Mouse (Mus musculus): ENCODE measurements around the gene Med12l. TPM values are rescaled to one million over a fixed set of nuclear protein-coding genes. Genes with fewer than 3 reads are reported as not detected.
"Not testable (repeated sequence)": the region's sequence is repeated elsewhere in the genome, so short reads cannot be mapped to it uniquely, and the experiment has no call there.

Gene Med12l
- polyA plus RNA-seq, 1 experiment from 2014 or later = 1.6 TPM

DNA sequence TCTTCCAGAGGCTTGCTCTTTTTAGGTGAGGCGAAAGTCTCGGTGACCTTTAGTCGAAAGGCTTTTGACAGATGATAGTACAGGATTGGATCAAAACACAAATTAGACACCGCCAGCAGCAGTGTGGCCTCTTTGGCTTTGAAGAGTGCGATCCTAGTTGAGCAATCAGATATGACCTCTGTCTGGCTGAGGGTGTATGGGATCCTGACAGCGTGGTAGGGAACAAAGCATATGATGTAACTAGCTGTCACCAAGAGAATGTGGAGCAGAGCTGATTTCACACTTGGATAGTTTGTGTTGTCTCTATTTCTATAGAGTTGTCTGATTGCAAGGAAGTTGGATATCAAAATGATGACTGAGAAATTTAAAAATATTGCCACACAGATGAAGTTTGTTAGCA lies 91.8 kb downstream of the Med12l start:
- WGBS = 78% methylated on average over 6 of the region's 6 CpGs
- Histone ChIP-seq H3K27ac (replicated peaks; ENCODE audit: low read depth, low read length) (no peak overlapping the region), H3K36me3 (ENCODE audit: control insufficient read depth, insufficient read depth, low read length) (no peaks in the 10 kb centered on the region), H3K4me1 (ENCODE audit: control insufficient read depth, insufficient read depth, low read length) (no peaks in the 10 kb centered on the region), H3K27me3 (ENCODE audit: control insufficient read depth, insufficient read depth, low read length) (no peaks in the 10 kb centered on the region), H3K9ac (ENCODE audit: low read length) (no peak overlapping the region), H3K4me2 (ENCODE audit: low read depth, severe bottlenecking) (no peak overlapping the region), H3K9me3 (ENCODE audit: control insufficient read depth, low read length) (no peaks in the 10 kb centered on the region), H3K4me3 (ENCODE audit: low read depth, low read length) (no peak overlapping the region)
- no peak for ATAC-seq (ENCODE audit: insufficient number of reproducible peaks, low FRiP score, low TSS enrichment, low read depth)
- DNase-seq (ENCODE audit: low spot score) = no peak

DNA sequence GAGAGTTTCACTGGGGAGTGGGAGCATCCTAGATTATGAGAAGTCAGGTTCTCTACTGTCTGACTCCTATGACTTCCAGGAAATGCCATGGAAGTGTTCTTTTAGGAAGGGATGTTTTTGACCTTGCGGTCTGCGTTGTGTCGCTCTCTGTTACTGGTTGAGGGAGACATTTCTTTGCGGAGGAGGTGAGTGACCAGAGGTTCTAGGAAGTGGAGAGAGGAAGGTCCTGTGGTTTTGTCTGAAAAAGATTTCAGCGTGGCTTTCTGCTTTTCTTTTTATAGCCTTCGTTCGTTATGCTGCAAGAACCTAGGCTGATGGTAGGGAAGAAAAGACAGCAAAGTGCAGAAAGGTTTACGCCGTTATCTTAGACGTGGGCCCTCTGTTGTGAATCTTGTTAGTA lies 92.9 kb downstream of the Med12l start:
- Histone ChIP-seq H3K4me2 (ENCODE audit: low read depth, severe bottlenecking) (no peak overlapping the region), H3K4me3 (ENCODE audit: low read depth, low read length) (no peak overlapping the region), H3K9ac (ENCODE audit: low read length) (no peak overlapping the region), H3K4me1 (ENCODE audit: control insufficient read depth, insufficient read depth, low read length) (no peaks in the 10 kb centered on the region), H3K36me3 (ENCODE audit: control insufficient read depth, insufficient read depth, low read length) (no peaks in the 10 kb centered on the region), H3K27ac (replicated peaks; ENCODE audit: low read depth, low read length) (no peak overlapping the region), H3K27me3 (ENCODE audit: control insufficient read depth, insufficient read depth, low read length) (no peaks in the 10 kb centered on the region), H3K9me3 (ENCODE audit: control insufficient read depth, low read length) (no peaks in the 10 kb centered on the region)
- ATAC-seq (ENCODE audit: insufficient number of reproducible peaks, low FRiP score, low TSS enrichment, low read depth) (no peak), DNase-seq (ENCODE audit: low spot score) (no peak)
- 85% methylated on average over 10 of the region's 10 CpGs for WGBS

- no peaks in the 10 kb centered on the region for H3K27me3 ChIP-seq (ENCODE audit: control insufficient read depth, insufficient read depth, low read length)
- no peaks in the 10 kb centered on the region for H3K9me3 ChIP-seq (ENCODE audit: control insufficient read depth, low read length)
- DNase-seq (ENCODE audit: low spot score) = no peak
- H3K4me3 ChIP-seq (ENCODE audit: low read depth, low read length) = no peak within 1 kb of the TSS
- H3K27ac ChIP-seq (replicated peaks; ENCODE audit: low read depth, low read length) = no peak within 1 kb of the TSS
- no peaks in the 10 kb centered on the region for H3K36me3 ChIP-seq (ENCODE audit: control insufficient read depth, insufficient read depth, low read length)
- H3K9ac ChIP-seq (ENCODE audit: low read length) = no peak within 1 kb of the TSS
- H3K4me2 ChIP-seq (ENCODE audit: low read depth, severe bottlenecking) = no peak within 1 kb of the TSS
- 69% methylated on average over 6 of the region's 6 CpGs for WGBS
- H3K4me1 ChIP-seq (ENCODE audit: control insufficient read depth, insufficient read depth, low read length) = no peaks in the 10 kb centered on the region
- no peak for ATAC-seq (ENCODE audit: insufficient number of reproducible peaks, low FRiP score, low TSS enrichment, low read depth)
Measured at GRCm38 (mm10) chr3:59101218-59101986, 95.8 kb downstream of the Med12l start, which contains the start of gene Gpr171. Gene Gpr171, minus strand, starts transcription at chr3:59101821.

- Histone ChIP-seq H3K9me3 (ENCODE audit: control insufficient read depth, low read length) (no peaks in the 10 kb centered on the region), H3K4me1 (ENCODE audit: control insufficient read depth, insufficient read depth, low read length) (no peaks in the 10 kb centered on the region), H3K9ac (ENCODE audit: low read length) (no peak overlapping the region), H3K27me3 (ENCODE audit: control insufficient read depth, insufficient read depth, low read length) (no peaks in the 10 kb centered on the region), H3K27ac (replicated peaks; ENCODE audit: low read depth, low read length) (no peak overlapping the region), H3K4me2 (ENCODE audit: low read depth, severe bottlenecking) (no peak overlapping the region), H3K4me3 (ENCODE audit: low read depth, low read length) (no peak overlapping the region), H3K36me3 (ENCODE audit: control insufficient read depth, insufficient read depth, low read length) (no peaks in the 10 kb centered on the region)
- DNase-seq (ENCODE audit: low spot score) (no peak), ATAC-seq (ENCODE audit: insufficient number of reproducible peaks, low FRiP score, low TSS enrichment, low read depth) (no peak)
- WGBS = 91% methylated on average over 2 of the region's 2 CpGs
Measured at GRCm38 (mm10) chr3:59102146-59102545, 96.5 kb downstream of the Med12l start.

- Histone ChIP-seq H3K9ac (ENCODE audit: low read length) (no peak overlapping the region), H3K27me3 (ENCODE audit: control insufficient read depth, insufficient read depth, low read length) (no peaks in the 10 kb centered on the region), H3K4me3 (ENCODE audit: low read depth, low read length) (no peak overlapping the region), H3K27ac (replicated peaks; ENCODE audit: low read depth, low read length) (no peak overlapping the region), H3K4me1 (ENCODE audit: control insufficient read depth, insufficient read depth, low read length) (no peaks in the 10 kb centered on the region), H3K9me3 (ENCODE audit: control insufficient read depth, low read length) (no peaks in the 10 kb centered on the region), H3K36me3 (ENCODE audit: control insufficient read depth, insufficient read depth, low read length) (no peaks in the 10 kb centered on the region), H3K4me2 (ENCODE audit: low read depth, severe bottlenecking) (no peak overlapping the region)
- 80% methylated on average over 4 of the region's 4 CpGs for WGBS
- ATAC-seq (ENCODE audit: insufficient number of reproducible peaks, low FRiP score, low TSS enrichment, low read depth) (no peak), DNase-seq (ENCODE audit: low spot score) (no peak)
Measured at GRCm38 (mm10) chr3:59104462-59104861, 98.8 kb downstream of the Med12l start.

GRCm38 (mm10) chr3:59107439-59107838 lies 101.8 kb downstream of the Med12l start:
- ATAC-seq (ENCODE audit: insufficient number of reproducible peaks, low FRiP score, low TSS enrichment, low read depth) = no peak
- H3K36me3 ChIP-seq (ENCODE audit: control insufficient read depth, insufficient read depth, low read length) = no peaks in the 10 kb centered on the region
- no peak overlapping the region for H3K27ac ChIP-seq (replicated peaks; ENCODE audit: low read depth, low read length)
- H3K9me3 ChIP-seq (ENCODE audit: control insufficient read depth, low read length) = no peaks in the 10 kb centered on the region
- no peak overlapping the region for H3K4me3 ChIP-seq (ENCODE audit: low read depth, low read length)
- H3K9ac ChIP-seq (ENCODE audit: low read length) = no peak overlapping the region
- WGBS = 91% methylated on average over 4 of the region's 4 CpGs
- DNase-seq (ENCODE audit: low spot score) = no peak
- H3K4me1 ChIP-seq (ENCODE audit: control insufficient read depth, insufficient read depth, low read length) = no peaks in the 10 kb centered on the region
- H3K27me3 ChIP-seq (ENCODE audit: control insufficient read depth, insufficient read depth, low read length) = no peaks in the 10 kb centered on the region
- H3K4me2 ChIP-seq (ENCODE audit: low read depth, severe bottlenecking) = no peak overlapping the region

DNA sequence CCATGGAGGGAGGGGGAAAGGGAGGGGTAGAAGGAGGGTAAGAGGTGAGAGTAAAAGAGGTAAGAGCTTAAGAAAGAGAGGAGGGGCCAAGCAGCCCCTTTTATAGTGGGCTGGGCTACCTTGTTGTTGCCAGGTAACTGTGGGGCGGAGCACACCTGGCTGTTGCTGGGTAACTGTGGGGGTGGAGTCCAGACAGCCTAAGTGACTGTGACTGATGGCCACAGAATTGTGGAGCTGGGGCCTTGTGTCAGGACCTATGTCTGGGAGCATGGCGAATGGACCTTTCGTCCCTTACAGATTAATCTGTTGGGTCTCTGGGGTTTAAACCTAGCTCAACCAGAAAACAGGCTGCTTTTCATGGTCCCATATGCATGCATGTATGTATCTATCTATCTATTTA lies 104.2 kb downstream of the Med12l start:
- H3K4me2 ChIP-seq (ENCODE audit: low read depth, severe bottlenecking); H3K4me3 ChIP-seq (ENCODE audit: low read depth, low read length); H3K9ac ChIP-seq (ENCODE audit: low read length); H3K27me3 ChIP-seq (ENCODE audit: control insufficient read depth, insufficient read depth, low read length); ATAC-seq (ENCODE audit: insufficient number of reproducible peaks, low FRiP score, low TSS enrichment, low read depth); H3K36me3 ChIP-seq (ENCODE audit: control insufficient read depth, insufficient read depth, low read length); H3K27ac ChIP-seq (replicated peaks; ENCODE audit: low read depth, low read length); DNase-seq (ENCODE audit: low spot score); H3K4me1 ChIP-seq (ENCODE audit: control insufficient read depth, insufficient read depth, low read length); H3K9me3 ChIP-seq (ENCODE audit: control insufficient read depth, low read length): not testable (repeated sequence)
- WGBS = 87% methylated on average over 3 of the region's 3 CpGs

DNA sequence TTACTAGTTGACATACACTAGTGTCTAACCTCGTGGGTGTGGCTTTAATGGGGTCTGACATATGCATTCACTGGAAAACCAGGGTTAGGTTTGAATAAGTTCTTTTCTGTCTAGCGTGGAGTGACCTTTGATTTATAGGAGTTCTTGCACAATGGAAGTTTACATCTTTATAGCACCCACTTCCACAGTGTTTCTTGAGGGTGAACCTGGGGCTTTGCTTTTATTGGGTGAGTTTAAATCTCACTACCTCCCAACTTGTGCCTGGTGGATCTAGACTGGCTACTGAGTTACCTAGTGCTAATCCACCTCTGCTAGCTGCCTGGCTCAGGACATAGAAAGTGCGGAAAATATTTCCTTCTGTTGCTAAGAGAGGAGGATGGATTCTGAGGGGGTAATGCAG lies 106.3 kb downstream of the Med12l start:
- Histone ChIP-seq H3K27ac (replicated peaks; ENCODE audit: low read depth, low read length) (no peak overlapping the region), H3K9me3 (ENCODE audit: control insufficient read depth, low read length) (no peaks in the 10 kb centered on the region), H3K9ac (ENCODE audit: low read length) (no peak overlapping the region), H3K4me1 (ENCODE audit: control insufficient read depth, insufficient read depth, low read length) (no peaks in the 10 kb centered on the region), H3K36me3 (ENCODE audit: control insufficient read depth, insufficient read depth, low read length) (no peaks in the 10 kb centered on the region), H3K4me2 (ENCODE audit: low read depth, severe bottlenecking) (no peak overlapping the region), H3K4me3 (ENCODE audit: low read depth, low read length) (no peak overlapping the region), H3K27me3 (ENCODE audit: control insufficient read depth, insufficient read depth, low read length) (no peaks in the 10 kb centered on the region)
- DNase-seq (ENCODE audit: low spot score) (no peak), ATAC-seq (ENCODE audit: insufficient number of reproducible peaks, low FRiP score, low TSS enrichment, low read depth) (no peak)
- WGBS = 81% methylated on average over 3 of the region's 3 CpGs

GRCm38 (mm10) chr3:59113291-59113690 lies 107.7 kb downstream of the Med12l start:
- H3K9me3 ChIP-seq (ENCODE audit: control insufficient read depth, low read length); H3K27me3 ChIP-seq (ENCODE audit: control insufficient read depth, insufficient read depth, low read length); H3K9ac ChIP-seq (ENCODE audit: low read length); DNase-seq (ENCODE audit: low spot score); H3K4me1 ChIP-seq (ENCODE audit: control insufficient read depth, insufficient read depth, low read length); H3K4me3 ChIP-seq (ENCODE audit: low read depth, low read length); ATAC-seq (ENCODE audit: insufficient number of reproducible peaks, low FRiP score, low TSS enrichment, low read depth); H3K27ac ChIP-seq (replicated peaks; ENCODE audit: low read depth, low read length); H3K4me2 ChIP-seq (ENCODE audit: low read depth, severe bottlenecking); H3K36me3 ChIP-seq (ENCODE audit: control insufficient read depth, insufficient read depth, low read length): not testable (repeated sequence)
- 90% methylated on average over 4 of the region's 4 CpGs for WGBS

All from limb, embryonic 11.5 days (tissue).